Mouse (Mus musculus): ENCODE results near the gene Nfkbia.

Gene Nfkbia

DNA sequence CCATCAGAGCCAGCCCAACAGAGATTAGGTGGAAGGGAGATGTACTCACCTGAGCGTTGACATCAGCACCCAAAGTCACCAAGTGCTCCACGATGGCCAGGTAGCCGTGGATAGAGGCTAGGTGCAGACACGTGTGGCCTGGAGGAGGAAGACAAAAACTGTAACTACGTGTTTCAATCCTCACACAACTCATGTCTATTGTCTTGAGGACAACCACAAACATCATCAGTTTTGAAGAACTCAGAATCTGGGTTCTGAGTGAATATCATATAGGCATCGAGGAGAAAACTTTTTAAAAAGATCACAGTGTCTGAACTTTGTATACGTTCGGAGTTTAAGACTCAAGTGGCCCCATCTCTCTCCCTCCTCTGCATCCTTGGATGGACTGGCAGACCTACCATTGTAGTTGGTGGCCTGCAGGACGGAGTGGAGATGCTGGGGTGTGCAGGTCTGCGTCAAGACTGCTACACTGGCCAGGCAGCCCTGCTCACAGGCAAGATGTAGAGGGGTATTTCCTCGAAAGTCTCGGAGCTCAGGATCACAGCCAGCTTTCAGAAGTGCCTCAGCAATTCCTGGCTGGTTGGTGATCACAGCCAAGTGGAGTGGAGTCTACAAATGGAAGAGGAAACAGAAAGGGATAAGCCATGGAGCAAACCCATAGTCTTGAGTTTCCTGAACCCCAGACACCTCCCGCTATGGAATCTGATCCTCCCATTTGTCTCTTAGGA lies 1.6 kb downstream of the Nfkbia start:
- no peak for DNase-seq (ENCODE audit: low spot score)

DNA sequence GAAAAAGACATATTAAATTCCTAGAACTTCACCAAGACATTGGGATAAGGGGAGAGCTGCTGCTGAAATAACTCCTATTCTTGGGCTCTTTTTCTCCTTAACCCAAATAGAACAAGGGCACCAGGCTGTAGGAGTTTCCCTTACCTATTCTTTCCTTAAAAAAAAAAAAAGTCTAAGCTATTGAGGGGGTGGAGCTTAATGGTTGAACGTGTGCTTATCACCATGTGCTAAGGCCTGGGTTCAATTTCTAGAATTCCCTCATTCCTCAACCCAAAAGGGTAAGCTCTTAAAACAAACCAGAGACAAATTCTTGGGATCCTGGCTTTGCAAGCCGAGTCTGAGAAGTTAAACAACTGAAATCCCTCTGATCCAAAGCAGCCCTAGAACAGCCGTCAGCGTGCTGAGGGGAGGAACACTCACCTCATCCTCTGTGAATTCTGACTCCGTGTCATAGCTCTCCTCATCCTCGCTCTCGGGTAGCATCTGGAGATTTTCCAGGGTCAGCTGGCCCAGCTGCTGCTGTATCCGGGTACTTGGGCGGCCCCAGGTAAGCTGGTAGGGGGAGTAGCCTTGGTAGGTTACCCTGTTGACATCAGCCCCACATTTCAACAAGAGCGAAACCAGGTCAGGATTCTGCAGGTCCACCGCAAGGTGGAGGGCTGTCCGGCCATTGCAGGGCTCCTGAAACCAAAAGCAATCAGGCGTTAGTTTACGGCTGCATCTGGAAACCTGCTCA lies 2.3 kb downstream of the Nfkbia start:
- DNase-seq (ENCODE audit: low spot score), result no peak

DNA sequence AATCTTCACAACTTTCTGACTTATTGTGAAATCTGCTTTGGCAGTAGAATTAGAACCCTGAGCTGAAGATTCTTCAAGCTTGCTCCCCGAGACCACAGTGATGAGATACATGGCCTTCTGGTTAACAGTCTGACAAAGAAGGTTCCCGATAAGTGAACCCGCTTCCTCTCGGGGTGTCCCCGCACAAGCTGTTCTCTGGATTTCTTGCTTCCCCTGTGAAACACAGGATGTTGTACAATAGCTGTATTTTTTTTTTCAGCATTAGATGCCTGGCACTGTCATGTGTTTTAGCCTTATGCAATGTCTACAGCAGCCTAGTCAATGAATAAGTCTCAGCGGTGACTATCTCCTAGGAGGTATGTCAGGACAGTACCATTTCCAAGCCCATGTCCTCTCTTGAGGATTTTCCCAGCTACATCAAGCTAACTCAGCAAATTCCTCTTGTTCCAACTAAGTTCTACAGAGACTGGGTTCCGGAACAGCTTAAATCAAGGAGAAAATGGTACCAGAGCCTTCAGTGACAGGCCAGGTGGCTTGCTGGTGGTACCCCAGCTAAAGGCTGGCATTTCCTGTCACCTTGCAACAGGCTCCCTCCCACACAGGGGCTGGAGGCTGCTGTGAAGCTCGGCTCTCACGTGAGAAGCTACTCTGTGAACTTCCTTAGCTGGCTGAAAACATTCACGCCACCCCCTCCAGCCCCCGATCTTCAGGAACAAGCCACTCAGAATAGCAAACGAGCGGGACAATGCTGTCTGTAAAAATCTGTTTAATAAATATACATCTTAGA lies 3.6 kb downstream of the Nfkbia start:
- no peak for DNase-seq (ENCODE audit: low spot score)

DNA sequence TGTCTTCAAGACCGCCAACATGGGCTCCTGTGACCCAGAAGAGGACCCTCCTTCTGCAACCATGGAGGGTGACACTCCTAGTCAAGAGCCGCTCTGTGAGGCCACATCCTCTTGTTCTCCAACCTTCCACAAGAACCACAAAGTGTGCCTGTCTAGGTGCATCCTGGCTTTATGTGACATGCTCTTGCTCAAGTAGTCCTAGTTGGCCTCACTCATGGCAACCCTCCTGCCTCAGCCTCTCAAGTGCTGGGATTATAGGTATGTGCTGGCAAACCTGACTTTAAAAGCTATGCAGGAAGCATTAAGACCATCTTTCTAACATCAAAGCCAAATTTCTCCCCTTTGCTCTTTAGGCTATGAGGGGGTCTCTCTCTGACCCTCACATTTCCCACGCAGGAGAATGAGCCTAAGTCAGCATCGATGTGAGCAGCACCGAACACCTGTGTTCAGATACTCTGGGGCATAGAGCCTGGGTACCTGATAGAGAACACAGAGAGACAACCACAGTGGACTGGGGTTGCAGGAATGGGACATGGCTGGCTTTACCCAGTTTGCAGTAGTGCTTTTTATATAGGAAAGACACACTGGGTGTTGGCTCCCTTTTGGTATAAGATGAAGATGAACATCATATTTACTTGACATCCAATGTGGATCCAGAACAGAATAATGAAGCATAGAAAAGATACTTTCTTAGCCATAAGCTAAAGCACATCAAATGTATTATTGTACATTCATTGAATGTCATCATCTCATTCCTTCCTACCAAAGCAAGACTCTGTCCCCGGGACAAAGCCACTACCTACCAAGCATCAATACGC lies 4.4 kb downstream of the Nfkbia start:
- DNase-seq (ENCODE audit: low spot score), result no peak

DNA sequence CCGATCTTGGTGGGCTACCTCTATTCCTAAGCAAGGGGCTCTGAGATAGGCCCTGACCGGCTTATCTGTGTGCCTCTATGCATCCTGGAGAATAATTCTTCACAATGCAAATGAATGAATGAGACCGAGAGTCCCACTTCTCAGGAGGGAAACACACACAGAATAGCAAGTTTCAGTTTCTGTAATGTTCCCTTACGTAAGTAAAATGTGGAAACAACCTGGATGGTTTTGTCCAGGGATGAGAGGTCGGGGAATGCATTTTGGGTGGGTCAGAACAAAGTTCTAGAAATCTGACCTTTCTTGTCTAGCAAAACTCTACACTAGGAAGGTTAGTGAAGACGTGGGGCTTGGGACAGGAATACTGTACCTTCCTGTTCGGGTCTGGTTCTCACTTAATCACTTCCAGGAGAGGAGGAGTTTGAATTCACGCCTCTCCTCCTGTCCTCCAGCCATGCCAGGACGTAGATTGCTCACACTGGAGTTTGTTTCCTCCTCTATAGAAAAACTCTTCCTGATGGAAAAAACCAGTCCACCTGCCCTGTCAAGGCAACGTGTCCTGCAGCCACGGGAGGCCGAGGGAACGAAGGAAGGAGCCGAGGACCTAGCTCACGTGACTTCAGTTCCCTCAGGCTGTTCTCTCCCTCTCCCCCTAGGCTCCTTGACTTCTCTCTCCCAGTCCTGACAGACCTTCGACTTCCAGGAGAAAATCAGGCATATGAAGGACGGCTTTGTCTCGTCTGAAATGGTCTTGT lies 5.3 kb downstream of the Nfkbia start:
- no peak for DNase-seq (ENCODE audit: low spot score)

DNA sequence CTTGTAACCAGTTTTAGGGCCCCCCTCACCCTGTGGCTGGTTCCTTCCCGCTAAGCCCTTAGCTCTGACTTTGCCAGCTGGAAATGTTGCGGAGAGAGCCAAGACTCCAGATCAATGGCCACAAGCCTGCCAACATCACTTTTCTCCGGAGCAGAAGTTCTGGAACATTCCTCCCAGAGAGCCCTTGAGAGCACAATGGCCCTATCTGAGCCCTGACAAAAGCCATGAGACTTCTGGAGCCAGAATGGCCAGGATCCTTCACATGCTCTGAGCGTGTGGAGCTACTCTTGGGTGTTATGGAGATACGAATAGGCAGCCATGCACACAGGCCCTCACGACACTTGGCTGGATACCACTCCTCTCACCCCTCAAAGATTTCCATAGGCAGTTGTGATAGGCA lies 7.6 kb downstream of the Nfkbia start:
- no peak for DNase-seq (ENCODE audit: low spot score)

DNA sequence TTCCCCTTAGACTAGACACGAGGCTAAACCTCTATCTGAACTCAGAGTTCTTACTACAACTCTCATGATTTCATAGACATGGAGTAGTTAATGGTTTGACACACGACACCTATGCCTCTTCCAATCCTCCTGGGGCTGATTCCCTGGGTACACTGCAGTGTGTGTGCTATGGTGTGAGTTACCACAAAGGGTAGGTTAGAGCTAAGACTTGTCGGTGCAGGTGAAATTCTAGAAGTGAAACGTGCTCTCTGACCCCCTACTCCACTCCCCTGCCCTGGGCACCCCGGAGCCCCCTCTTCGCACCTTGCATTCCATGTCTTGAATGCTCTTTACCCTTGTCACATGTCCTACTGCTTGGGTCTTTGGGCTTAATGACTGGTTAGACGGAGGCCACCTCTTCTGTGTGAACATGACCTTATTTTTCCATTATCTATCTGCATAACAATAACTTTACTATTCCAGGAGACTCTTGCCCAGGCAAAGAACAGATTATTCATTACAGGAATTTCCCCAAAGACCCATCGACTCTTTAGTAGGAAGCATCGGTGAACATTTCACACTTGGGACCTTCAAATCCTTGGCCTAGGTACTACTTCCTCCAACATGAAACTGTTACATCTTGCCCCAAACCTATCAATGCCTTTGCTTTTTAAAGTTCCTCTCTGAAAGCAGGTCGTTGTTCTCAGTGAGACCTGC lies 8.2 kb downstream of the Nfkbia start:
- no peak for DNase-seq (ENCODE audit: low spot score)

DNA sequence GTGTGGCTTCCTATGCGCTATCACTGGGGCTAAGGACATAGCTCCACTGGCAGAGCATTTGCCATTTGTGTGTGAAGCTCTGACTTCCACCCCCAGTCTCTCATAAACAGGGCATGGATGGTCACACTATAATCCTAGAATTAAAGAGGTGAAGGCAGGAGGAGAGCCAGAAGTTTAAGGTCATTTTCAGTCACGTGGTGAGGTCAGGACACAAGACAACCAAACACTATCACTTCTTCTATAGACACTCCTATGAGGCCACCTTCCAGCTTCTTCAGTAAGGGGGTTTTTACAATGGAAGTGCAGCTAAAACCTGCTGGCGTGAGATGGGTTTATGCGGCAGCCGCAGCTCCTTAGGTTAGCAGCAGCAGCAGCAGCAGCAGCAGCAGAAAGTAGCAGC lies 8.9 kb downstream of the Nfkbia start:
- DNase-seq (ENCODE audit: low spot score), result no peak

DNA sequence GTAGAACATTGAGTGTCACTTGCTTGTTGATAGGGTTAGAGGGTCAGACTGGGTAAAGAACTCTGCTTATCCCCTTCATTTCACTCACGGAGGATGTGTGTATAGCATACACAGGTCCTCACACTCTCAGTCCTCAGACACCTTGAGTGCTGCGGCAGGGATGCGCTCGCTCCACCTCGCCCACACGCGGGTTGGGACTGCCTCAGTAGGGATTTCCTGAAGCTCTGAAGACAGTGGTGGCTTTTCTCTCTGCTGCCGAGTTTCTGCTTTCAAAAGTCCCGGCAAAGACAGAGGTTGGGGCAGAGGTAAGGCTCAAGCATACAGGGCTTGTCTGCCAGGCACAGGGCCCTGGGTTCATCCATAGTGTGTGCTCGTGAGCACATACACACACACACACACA lies 9.7 kb downstream of the Nfkbia start:
- DNase-seq (ENCODE audit: low spot score), result no peak

DNA sequence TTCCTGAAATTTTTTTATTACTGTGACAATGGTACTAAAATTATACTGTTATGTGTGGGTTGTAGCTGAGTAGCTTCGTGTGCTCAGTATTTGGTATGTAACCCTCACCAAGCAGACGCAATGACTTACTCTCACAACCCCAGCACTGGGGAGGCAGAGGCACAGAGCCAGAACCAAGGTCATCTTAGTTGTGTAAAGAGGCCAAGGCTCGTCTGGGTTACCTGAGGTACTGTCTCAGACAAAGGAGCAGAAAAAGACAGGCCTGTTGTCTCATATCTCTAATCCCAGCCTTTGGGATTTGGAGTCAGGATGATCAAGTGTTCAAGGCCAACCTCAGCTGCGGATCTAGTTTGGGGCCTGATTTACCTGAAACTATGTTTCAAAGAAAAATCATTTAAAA lies 10.7 kb downstream of the Nfkbia start:
- DNase-seq (ENCODE audit: low spot score), result no peak

DNA sequence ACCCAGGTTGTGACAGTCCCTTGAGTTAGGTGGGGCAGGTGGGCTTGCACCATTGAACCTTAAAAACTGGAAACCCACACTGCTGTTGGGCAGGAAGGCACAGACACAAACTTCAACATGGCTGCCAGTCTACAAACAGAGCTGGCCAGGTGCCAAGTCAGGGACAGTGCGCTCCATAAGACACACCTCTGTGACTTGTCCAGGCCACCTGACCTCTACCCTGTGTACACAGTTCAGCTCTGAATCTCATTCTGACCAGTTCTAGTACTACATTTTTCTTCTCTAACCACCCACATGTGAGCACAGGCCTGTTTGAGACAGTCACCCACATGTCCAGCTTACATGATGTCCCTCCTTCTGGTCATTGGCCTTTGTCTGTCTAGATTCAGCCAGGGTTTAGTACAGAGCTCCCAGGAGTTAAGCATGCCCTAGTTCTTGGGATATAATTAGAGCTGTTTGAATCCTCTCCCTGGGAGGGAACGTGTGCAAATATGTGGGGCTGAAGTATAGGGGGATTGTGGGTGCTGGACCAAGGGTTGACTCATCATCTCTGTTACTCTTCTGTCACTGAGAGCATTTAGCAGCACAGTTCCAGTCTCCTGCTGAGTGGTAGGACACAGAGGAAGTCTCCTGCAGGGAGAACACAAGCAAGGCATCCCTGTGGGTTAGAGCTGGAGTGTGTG lies 11.8 kb downstream of the Nfkbia start:
- DNase-seq (ENCODE audit: low spot score), result no peak

DNA sequence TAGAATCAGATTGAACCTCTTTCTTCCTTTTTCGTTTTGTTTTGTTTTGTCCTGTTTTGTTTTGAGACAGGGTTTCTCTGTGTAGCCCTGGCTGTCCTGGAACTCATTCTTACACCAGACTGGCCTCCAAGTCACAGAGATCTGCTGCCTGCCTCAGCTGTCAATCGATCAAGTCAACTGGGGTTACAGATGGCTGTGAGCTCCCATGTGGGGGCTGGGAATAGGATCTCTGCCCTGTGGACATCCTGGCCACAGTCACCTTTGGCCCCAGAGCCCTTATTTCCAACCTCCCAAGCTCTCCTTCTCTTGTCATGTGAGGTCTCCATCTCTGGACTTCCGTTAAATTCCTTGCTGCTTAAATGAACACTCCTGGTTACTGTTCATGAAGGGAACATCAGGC lies 13.5 kb downstream of the Nfkbia start:
- DNase-seq (ENCODE audit: low spot score), result no peak

DNA sequence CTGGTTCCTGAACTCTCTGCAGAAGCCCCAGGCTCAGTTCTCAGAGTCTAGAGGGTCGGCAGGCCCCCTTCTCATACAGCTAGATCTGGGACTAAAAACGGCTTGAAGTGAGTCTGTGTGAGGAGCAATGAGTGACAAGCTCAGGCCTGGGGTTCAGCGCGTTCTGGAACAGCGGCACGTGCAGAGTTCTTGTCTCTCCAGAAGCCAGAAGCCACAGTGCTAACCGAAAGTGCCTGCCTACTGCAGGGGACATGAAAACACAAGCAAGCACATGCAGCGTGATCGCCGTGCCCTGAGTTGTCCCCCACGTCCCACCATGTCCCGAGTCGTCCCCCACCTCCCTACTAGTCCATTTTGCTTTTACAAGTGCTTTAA lies 18.3 kb downstream of the Nfkbia start:
- no peak for DNase-seq (ENCODE audit: low spot score)

DNA sequence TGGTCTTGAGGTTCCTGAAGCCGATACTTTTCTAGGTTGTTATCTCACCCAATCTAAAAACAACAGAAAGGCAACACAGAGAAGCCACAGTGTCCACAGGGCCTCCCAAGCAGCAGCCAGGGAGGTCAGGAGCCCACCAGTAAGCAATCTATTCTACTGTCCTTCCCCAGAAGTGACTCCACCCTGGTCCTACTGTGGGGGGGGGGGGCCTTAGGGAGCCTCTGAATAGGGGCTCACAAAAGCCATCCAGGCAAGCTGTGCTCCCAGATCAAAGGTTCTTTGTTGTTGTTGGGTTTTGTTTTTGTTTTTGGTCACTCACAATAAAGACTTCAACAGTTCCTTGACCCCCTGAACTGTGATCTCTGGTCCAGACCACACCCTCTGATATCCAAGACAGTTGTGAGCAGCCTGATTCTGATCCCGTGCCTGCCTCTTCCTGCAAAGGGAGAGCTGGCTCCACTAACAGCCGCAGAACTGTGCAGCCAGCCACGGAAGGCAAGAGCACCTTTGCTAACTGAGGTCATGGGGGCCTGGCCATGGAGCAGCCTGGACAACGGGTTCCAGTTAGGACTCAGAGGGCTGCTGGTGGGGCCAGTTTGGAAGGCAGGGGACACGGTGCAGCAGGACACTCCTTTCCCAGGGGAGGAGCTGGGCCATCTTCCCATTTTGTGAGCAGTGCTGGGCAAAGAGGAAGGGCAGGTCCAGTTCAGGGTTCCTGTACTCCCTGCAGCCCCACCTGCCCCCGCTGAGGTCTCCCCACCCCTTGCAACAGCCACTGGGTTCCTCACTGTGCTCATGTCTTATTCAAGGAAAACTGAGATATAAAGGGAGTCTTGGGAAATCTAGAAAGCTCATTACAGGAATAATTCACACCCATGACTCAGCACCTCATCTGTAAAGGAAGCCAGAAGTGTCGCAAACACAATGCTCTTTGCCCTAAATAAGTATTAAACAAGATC lies 18.9 kb downstream of the Nfkbia start:
- peak; percentile 67 for DNase-seq (ENCODE audit: low spot score)

DNA sequence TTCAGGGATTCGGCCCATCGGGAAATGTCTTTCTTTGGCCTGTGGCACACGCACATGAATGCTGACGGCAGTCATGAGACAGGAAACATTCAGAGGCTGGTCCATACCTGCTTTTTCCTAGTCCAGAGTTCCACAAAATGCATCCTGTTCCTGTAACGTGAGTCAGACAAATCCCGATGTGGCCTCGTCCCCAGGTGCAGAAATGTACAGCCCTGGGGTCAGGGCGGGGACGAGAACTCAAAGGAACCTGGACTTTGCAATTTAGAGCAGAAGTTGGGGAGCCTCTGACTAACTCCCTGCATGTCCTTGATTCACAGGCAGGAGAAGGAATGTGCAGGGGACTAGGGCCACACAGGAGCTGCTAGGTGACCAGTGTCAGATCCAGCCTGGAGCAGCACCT lies 21.1 kb downstream of the Nfkbia start:
- DNase-seq (ENCODE audit: low spot score), result no peak

DNA sequence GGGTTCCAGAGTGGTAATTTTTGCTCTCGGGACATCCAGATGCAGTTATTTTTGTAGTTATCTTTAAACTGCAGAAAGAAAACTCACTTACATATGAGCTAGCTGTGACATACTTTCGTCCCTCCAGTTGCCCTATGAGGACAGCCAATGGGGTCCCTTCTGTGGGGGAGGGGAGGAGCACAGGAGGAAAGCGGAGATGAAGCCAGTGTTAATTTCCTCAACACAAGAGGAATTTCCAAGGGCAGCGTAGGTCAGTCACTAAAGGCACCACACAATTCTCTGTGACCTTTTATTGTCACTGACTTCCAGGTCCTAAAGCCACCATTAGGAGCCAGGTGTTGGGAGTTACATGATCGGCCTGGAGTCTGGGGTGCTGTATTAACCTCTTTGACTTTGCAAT lies 22.0 kb downstream of the Nfkbia start:
- no peak for DNase-seq (ENCODE audit: low spot score)

DNA sequence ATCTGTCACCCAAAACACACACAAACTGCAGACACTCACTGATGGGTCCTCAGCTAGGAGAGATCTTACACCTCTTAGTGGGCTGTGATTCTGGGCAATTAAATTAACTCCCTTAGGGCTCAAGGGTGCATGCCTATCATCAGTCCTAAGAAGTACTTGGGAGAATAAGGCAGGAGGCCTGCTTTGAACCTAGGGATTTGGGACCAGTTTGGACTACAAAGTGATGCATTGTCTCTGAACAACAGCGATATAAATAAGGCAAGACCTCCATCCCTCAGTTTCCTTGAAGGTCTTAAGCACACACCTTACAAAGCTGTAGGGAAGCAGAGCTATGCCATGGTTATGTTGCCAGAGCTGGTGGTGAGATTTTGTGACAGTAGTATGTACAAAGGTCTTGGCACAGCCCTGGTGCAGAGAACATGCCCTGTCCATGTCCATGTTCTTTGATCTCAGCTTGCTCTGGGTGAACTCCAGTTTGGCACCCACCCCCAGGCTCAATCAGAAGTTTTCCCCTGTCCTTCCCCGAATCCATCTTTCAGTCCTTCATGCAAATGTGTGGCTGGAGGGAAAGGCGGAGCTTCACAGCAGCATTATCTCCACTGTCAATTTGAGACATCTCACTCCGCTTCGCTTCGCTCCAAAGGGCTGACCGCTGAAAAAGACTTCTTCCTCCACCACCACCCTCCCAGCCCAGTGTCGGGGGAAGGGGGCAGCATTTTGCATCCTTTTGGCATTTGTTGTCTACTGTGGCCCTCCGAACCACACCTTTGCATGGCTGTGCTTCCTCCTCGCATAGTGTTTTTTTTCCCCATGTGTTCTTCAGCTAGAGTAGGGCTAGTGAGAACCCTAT lies 24.9 kb downstream of the Nfkbia start:
- DNase-seq (ENCODE audit: low spot score), result no peak

DNA sequence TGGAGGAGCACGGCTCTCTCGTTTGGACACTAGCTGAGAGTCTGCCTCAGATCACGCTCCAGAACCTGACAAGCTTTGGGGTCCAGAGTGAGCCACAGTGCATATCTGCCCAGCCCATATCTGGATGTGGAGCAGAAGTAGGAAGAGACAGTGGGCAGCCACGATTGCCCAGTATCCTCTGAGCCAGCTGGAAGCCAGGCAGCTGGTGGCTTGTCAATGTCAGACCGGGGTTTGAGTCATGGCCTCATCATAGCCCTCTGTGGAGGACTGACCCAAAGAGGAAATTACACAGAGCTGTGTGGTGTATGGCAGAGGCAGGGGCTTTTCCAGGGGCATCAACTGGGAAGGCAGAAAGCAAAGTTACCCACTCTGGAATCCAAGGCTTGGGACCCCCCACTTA lies 25.6 kb downstream of the Nfkbia start:
- DNase-seq (ENCODE audit: low spot score), result no peak

All from testis, postnatal 10 days (tissue).